Mouse (Mus musculus) CD4-positive, CD25-positive, alpha-beta regulatory T cell, adult 4 months (primary cell): ENCODE data around the gene Sik2. TPM values are rescaled to one million over a fixed set of nuclear protein-coding genes. Genes with fewer than 3 reads are reported as not detected.

ENCODE experiments used
- ATAC-seq: one replicate; pipeline ENCODE4 v1.8.0; 2017
- polyA plus RNA-seq, 2 experiments: library from polyadenylated mRNA; unstranded; fragments of 100-300 nt; shearing (Covaris generic); gene quantifications; one replicate each; pipeline ENCODE4 v1.2.1; 2017

Sik2 gene
- polyA plus RNA-seq: 10 to 100 TPM; 18.9 to 22.2 TPM

DNA sequence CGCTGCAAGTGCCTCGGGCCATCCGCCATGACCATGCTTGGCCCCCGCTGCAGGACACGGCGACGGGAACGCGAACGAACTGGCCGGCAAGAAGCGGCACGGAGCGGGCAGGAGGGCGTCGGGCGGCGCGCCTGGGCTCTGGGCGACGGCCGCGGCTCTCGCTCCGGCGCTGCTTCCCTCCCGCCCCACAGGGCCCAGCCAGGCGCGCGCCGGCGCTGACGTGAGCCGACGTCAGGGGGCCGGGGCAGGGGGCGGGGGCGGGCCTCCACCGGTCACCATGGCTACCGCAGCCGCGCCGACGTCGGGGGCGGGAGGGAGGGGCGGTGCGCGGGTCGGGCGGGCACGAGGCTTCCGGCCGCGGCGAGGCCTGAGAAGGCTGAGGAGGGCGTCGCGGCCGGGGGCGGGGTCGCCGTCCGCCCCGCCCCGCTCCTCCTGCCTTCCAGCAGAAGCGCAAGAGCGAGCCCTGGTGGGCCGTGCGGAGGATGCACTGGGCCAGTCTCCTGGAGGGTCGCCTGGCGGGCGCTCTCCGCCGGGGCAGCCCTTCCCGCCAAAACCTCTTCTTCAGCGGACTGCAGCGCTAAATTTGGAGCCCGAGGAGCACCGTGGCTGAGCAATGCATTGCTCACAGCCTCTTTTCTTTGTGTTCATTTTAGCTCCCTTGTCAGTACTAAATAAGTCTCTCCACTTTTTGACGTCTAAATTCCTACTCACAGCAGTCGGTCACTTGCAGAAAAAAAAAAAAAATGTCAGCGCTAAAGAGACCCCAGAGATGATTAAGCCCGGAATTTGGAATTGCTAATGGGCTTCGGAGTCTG is at the start of gene Sik2:
Gene Sik2, minus strand, starts transcription at position 233 of the 815 bp plus-strand sequence.
- peak; percentile 86 for ATAC-seq

DNA sequence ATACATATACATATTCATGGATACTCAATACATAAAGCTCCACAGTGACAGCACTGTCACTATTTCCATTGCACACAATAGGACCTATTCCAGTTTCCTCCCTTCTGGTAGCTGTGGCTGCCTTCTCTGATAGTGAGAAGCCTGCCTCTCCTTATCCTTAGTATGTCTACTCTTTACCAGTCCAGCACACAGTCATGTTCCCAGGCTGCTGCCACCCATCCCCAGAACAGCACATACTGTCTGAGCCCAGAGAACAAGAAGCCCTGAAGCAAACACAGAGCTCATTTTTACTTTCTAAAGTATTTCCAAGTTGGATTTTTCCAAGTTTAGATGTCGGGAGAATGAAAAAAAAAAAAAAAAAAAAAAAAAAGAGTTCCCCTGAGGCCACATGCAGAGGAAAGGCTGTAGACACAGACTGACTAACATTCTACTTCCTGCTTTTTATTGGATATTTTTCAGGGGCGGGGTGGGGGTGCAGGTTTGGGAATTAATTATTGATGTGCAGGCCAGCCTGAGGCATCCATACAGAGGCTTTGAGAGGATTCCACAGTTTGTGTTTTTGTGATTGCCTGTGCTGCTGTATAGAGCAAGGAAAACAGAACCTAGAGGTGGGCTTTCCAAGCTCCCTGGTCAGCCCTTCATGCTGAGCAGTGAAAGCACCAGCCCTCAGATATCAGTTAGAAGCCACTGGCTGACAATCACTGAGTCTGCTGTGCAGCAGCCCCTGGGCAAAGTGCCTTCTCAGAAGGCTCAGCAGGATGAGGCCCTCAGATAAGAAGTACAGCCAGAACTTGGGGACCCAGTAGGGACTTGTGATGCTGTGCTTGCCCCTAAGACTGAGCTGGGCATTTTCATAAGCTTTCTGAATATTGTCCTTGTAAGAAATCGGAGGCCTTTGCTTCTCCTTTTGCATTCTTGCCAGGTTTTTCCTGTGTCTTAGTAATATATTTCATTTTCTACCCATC is 47.8 kb upstream of the Sik2 start:
- ATAC-seq: no peak

- ATAC-seq: peak; percentile 80
Measured at GRCm38 (mm10) chr9:51052180-51052579, 43.3 kb upstream of the Sik2 start.

DNA sequence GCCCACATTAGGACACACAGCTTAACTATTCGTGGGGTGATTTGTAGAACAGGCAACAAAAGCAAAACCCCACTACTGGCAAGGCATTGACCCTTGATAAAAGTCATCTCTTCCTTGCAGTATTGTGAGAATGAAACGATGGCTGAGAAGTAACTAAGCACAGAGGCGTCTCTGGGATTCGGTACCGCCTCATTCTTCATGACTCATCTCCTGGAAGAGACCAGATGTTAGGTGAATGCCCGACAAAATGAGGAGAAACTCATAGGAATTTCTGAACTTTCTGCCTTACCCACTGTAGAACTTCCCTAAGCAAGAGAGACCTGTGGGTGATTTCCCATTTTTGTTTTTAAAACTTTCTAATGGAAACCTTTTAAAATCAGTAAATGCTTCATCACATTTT is 33.3 kb upstream of the Sik2 start:
- ATAC-seq: no peak

- ATAC-seq: no peak
Measured at GRCm38 (mm10) chr9:51041491-51041980, 32.7 kb upstream of the Sik2 start.

DNA sequence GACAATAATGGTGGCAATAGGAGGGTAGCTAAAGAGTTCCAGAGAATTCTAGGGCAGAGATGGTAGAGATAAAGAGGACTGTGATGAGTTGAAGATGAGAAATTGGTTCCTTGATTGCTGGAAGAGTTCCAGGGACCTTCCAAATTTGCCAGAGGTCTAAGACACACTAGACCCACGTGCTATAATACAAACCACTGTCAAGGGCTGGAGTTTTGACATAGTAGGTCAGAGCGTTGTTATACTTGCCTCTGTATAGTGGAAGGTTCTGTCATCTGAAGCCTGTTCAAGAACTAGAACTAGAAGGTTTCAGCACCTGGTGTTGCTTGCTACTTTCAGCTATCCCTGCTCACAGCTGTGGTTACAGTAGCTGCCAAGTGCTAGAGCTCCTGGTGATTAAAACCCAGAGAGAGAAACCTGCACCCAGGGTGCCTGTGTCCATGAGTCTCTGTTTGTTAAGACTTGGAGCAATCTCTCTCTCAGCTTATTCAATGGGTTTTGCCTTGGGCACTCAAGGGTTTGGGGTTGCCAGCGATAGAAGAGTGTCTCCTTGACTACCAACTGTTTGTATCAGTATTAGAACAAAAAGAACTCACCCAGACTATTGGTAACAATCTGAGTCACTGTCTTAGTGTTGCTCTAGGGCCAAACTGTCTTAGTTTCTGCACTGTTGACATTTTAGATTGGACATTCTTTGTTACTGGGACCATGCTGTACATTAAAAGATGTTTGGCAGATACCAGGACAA is 24.1 kb upstream of the Sik2 start:
- peak; percentile 76 for ATAC-seq

GRCm38 (mm10) chr9:51032291-51032690 is 23.4 kb upstream of the Sik2 start:
- no peak for ATAC-seq

DNA sequence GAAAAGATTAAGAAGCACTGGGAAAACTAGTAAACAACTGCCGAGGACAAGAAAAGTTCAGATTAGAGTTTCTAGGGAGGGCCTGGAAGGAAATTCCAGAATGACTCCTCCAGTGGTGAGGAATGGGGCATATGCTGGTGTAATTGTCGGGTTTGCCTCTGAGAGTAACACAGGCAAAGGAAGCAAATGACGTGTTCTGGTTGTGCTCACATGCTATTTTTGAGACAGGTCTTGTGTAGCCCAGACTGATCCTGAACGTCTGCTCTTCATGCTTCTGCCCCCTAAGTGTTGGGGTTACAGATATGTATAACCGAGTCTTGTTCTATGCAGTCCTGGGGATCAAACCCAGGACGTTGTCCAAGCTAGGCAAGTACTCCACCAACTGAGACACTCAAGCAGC is 22.7 kb upstream of the Sik2 start:
- no peak for ATAC-seq

- ATAC-seq: no peak
Measured at GRCm38 (mm10) chr9:51030147-51030546, 21.3 kb upstream of the Sik2 start.

- no peak for ATAC-seq
Measured at GRCm38 (mm10) chr9:51026952-51027351, 18.1 kb upstream of the Sik2 start.

DNA sequence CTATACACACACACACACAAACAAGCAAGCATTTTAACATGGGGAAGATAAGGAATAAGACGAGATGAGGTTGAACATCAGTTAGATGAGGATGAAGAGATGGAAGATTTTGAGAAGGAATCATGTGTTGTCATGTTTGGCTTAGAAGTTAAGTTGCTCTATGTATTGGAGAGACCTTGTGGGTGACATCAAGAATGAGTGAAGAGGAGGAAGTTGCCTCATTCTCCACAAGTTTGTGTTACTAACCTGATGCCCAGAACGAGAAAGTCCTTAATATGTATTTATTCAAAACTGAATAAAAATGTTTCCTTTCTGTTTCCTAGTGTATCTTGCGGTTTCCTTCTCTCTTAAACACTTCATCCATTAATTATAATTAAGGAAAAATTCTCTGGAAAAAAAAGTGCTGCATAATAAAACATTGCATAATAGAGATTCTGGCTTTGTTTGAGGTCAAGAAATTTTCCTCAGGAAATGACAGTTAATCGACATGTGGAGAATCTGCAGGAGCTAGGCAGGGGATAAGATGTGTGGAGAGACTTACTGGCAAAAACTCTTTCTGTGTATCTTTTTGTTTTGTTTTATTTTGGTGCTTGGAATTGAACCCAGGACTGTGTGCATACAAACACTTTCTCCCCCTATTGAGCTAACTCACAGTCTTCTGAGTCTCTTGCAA is 12.4 kb upstream of the Sik2 start:
- no peak for ATAC-seq

DNA sequence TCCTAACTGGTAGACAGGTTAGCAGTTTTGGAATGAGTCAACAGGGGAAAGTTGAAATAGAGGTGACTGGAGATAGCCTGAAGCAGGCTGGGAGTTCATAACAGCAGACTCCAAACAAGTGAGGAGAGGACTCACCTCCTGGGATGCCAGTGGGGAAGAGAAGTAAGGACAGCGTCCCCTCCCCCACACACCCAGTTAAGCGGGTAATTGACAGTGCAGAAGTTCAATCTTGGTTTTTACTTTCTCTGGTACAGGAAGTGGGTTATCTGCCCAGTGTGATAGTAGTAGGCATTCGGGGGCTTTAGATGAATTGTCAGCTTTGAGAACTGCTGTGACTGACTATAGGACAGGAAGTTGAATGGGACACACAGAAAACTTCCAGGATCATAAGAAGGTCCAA is 11.5 kb upstream of the Sik2 start:
- peak; percentile 92 for ATAC-seq

- peak; percentile 35 for ATAC-seq
Measured at GRCm38 (mm10) chr9:51019670-51020069, 10.8 kb upstream of the Sik2 start.

DNA sequence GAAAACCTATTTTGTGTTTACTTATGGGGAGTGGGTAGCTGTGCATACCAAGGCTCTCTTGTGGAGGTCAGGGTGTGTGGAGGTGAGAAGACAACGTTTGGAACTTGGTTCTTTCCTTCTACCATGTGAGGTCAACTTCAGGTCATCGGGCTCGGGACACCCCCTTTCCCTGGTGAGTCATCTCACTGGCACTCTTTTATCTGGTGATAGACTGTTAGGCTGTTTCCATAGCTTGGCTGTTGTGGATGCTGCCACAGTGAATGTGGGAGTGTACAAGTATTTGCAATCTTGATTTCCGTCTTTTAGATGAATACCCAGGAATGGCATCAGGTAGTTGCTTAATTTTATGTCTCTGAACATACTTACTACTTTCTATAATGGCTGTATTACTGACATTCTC is 6.9 kb upstream of the Sik2 start:
- no peak for ATAC-seq

- ATAC-seq: no peak
Measured at GRCm38 (mm10) chr9:51013644-51014043, 4.8 kb upstream of the Sik2 start.

- no peak for ATAC-seq
Measured at GRCm38 (mm10) chr9:51009656-51009950, 730 bp upstream of the Sik2 start.

DNA sequence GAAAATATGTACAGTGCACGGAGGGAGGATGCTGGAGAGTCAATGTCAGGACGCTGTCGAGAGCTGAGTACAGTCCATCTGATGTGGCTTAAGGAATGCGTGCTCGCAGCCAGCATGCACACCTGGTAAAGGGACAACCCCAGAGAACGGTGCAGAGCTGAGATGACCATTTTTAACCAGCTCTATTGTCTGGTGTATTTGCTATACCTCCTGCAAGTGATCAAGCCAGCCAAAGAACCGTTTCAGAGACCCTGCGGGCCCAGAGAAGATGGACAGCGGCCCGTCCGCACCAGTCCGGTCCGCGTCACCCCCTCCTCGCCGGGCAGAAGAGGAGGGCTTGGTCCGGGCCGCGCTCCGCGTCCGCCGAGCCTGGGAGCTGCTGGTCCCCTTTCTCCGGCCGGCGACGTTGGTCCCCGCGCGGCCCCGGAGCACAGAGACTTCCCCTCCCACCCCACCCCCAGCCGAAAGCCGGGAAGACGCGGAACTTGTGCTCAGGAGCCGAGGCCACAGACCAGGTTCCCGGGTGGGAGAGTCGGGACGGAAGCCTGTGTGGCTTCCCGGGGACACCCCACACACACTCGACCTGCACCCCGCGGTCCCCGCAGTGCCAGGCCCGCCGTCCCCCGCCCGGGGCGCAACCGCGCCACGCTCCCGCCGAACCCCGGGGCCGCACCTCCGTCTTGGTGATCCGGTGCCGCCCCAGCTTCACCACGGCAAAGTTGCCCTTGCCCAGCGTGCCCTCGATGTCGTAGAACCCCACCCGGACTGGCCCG is 619 bp downstream of the Sik2 start:
- ATAC-seq: peak; percentile 39

- ATAC-seq: no peak
Measured at GRCm38 (mm10) chr9:51007726-51008067, 1.2 kb downstream of the Sik2 start.

GRCm38 (mm10) chr9:51006846-51007245 is 2.0 kb downstream of the Sik2 start:
- ATAC-seq: peak; percentile 35

DNA sequence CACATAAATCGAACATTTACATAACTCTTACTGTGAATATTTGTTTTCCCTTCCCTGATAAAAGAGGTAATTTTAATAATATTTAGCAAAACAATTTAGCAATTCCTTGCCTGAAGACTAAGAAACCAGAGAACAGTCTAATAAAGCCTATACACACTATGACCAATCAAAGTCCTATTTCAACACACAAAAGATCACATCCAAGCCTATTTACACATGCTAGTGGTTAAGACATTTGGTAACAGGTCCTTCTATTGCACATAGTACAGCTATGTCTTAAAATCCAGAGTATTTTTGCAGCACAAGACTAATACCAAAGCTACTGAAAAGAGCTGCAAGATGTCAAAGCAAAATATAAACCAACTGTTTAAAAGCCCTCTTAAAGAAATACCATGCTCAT is 4.8 kb downstream of the Sik2 start:
- ATAC-seq: no peak

DNA sequence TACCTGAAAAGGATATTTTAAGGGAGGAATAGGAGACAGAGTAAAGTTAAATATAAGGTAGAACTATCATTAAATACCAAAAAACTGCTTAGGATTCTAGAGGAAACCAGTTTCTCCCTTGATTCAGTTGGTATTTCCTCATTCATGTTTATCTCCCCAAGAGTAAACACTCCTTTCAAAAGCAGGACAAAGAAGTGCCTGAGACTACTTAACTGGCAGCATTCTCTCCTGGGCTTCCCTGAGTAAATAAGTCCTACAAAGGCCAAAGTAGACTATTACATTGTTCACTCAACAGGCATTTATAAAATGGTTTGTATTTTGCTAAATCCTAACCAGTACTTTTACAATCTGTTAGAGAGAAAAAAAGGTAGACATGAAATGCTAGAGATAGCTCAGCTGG is 22.2 kb downstream of the Sik2 start:
- ATAC-seq: no peak

GRCm38 (mm10) chr9:50986123-50986522 is 22.8 kb downstream of the Sik2 start:
- ATAC-seq: no peak
